Mouse (Mus musculus) CD8-positive naive resting alpha-beta T cell, adult 2 months (primary cell): ENCODE measurements around the gene Polg.

Source experiments
- DNase-seq, 2 experiments: peaks; one replicate each; pipeline ENCODE4 v3.0.0; 2022; ENCODE audit warnings: low read depth in 2 of 2, low spot score in 2 of 2

The Polg gene

GRCm38 (mm10) chr7:79502152-79503102 lies 36.3 kb upstream of the Polg start:
- no peak for DNase-seq

- no peak for DNase-seq
These were observed 35.4 kb upstream of the Polg start for GRCm38 (mm10) chr7:79501581-79502031.

GRCm38 (mm10) chr7:79500681-79501306 lies 34.6 kb upstream of the Polg start:
- DNase-seq = no peak

- DNase-seq = no peak
These were observed 33.7 kb upstream of the Polg start for GRCm38 (mm10) chr7:79499596-79500570.

GRCm38 (mm10) chr7:79498965-79499595 lies 32.9 kb upstream of the Polg start:
- no peak for DNase-seq

- DNase-seq = no peak
These were observed 32.2 kb upstream of the Polg start for GRCm38 (mm10) chr7:79498356-79498755.

GRCm38 (mm10) chr7:79497701-79498115 lies 31.5 kb upstream of the Polg start:
- no peak for DNase-seq

- DNase-seq = no peak
These were observed 30.7 kb upstream of the Polg start for GRCm38 (mm10) chr7:79496816-79497328.

GRCm38 (mm10) chr7:79495988-79496815 lies 30.0 kb upstream of the Polg start:
- DNase-seq = peak; percentile 72 to 73

GRCm38 (mm10) chr7:79493915-79494314 lies 27.8 kb upstream of the Polg start:
- peak; percentile 19 to 33 for DNase-seq

- DNase-seq = no peak
These were observed 20.4 kb upstream of the Polg start for GRCm38 (mm10) chr7:79486528-79486927.

GRCm38 (mm10) chr7:79474831-79475399 lies 8.8 kb upstream of the Polg start:
- DNase-seq = no peak

GRCm38 (mm10) chr7:79473496-79474194 lies 7.5 kb upstream of the Polg start:
- DNase-seq = no peak

GRCm38 (mm10) chr7:79472792-79473191 lies 6.6 kb upstream of the Polg start:
- DNase-seq = peak in 1 of 2 experiments; percentile 24

GRCm38 (mm10) chr7:79471436-79471835 lies 5.3 kb upstream of the Polg start:
- no peak for DNase-seq

- no peak for DNase-seq
These were observed 4.6 kb upstream of the Polg start for GRCm38 (mm10) chr7:79470718-79471117.

- DNase-seq = no peak
These were observed 3.6 kb upstream of the Polg start for GRCm38 (mm10) chr7:79469766-79470165.

GRCm38 (mm10) chr7:79468994-79469393 lies 2.8 kb upstream of the Polg start:
- DNase-seq = no peak
